Mouse (Mus musculus): ENCODE results near the gene H3f3a. TPM values are rescaled to one million over a fixed set of nuclear protein-coding genes. Genes with fewer than 3 reads are reported as not detected.
"Not testable (repeated sequence)": the region's sequence is repeated elsewhere in the genome, so short reads cannot be mapped to it uniquely, and the experiment has no call there.

Gene H3f3a
- 100 to 1,000 TPM; 316 to 322 TPM for total RNA-seq (2021)
- long read RNA-seq, transcript H3f3a-205 (4 exons, 2,841 nt), result major isoform, 78 of 86 reads
- long read RNA-seq, partial matches to known transcripts, result 2 of 86 reads
- long read RNA-seq, other reads (novel, unspliced or antisense), result 6 of 86 reads

DNA sequence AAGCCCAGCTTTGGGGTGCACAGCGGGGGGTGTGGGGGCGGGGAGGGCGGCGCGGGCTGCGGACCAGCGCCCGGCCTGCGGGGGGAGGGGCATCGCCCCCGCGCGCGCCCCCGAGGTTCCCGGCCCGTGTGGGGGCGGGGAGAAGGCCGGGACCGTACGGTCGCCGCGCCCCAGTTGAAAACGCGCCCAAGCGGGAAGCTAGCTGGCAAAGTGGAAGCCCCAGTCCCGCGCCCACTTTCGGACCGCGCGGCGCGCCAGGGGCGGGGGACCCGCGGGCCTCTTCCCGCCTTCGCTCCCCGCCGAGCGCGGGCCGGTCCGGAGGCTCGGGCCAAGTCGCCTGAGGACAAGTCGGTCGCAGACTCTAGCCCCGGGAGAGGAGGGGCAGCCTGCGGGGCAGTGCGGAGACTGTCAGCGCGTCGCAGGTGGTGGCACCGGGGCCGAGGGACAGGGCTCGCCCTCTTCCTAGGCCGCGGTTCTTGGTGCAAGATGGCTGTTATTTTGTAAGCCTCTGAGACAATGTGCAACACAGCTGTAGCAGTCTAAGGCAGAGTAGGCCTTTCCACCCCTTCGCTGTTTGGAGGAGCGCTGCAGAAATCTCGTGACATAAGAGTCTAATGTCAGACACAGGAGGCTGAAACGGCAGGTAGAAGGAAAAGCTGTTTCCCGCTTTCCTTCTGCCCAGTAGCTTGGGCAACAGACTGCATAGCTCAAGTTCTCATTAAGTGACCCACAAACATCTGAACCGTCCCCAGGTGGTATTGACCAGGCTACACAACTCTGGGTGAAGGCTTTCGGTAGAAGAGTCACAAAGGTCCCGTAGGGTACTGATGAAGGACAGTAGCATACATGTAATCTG lies at the start of gene H3f3a:
Gene H3f3a (minus strand): TSS at position 59 of the 856 bp plus-strand sequence.
- DNase-seq (ENCODE audit: low spot score in 2 of 2), result peak in 1 of 2 experiments; percentile 55

DNA sequence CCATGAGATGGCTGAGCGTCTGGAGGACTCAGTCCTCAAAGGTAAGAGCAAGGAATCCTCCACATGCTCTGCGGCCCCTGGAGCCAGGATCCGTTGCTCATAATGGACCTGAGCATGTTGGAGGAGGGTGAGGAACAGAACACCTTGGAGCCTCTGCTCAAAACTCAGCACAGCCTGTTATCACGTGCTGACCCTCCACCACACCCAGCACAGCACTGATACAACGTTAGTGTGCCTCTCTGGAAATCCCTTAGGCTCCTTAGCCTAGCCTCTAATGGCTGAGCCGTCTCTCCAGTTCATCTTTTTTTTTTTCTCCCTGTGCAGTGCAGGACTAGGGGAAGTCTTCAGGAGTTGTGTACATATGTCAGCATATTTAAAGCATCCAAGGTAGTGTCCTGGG lies 46.3 kb upstream of the H3f3a start:
- DNase-seq (ENCODE audit: low spot score in 2 of 2), result no peak

GRCm38 (mm10) chr1:180858763-180859162 lies 45.0 kb upstream of the H3f3a start:
- no peak for DNase-seq (ENCODE audit: low spot score in 2 of 2)

GRCm38 (mm10) chr1:180850316-180851270 lies 36.9 kb upstream of the H3f3a start, which contains the start of gene Sde2:
Sde2 (plus strand) TSS chr1:180851127.
- DNase-seq (ENCODE audit: low spot score in 2 of 2), result peak; percentile 99 to 100

DNA sequence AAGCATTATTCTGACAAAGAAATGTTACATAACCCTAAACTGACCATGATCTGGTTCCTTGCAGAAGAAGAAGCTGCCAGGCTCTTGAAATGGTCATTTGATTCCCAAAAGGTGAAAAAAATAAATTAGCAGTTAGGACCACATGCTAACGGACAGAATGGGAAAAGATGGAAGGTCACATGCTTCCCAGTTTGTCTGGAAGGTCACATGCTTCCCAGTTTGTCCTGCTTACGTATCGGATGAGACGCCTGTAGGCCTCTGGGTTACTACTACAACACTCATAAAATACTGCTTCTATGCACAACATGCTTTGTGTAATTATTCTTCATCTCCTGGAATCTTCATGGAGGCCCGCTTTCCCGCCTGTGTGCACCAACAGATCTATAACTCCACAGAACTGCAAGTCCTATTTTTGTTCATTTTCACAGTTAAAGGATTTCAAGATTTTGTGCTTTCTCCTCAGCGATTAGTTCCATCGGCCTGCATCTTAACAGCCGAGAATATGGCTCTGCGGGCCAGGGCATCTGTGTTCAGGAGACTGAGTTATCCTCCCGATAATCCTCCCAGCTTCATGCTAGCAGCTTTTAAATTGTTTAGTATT lies 36.1 kb upstream of the H3f3a start:
- peak in 1 of 2 experiments; percentile 16 for DNase-seq (ENCODE audit: low spot score in 2 of 2)

- peak in 1 of 2 experiments; percentile 50 for DNase-seq (ENCODE audit: low spot score in 2 of 2)
These were observed 34.9 kb upstream of the H3f3a start for GRCm38 (mm10) chr1:180848511-180849241.

DNA sequence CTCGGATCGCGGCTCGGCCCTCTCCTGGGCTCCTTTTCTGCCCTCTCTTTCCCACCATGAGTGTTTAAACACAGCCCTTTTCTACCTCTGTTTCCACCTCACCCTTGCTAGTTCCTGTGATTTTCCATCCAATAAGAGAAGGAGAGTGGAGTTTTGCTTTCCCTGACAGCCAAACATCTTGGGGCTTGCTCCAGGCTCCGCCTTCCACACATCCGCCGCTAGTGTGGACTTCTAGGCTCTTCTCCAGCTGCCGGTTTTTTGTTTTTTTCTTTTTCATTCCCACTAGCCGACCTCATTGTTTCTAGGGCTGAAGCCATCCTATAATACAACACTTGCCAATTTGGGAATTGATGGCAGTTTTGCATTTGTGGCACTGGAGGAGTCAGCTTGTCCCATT lies 34.4 kb upstream of the H3f3a start:
- peak; percentile 37 to 72 for DNase-seq (ENCODE audit: low spot score in 2 of 2)

- no peak for DNase-seq (ENCODE audit: low spot score in 2 of 2)
These were observed 28.0 kb upstream of the H3f3a start for GRCm38 (mm10) chr1:180841561-180842300.

GRCm38 (mm10) chr1:180839201-180839910 lies 25.6 kb upstream of the H3f3a start:
- DNase-seq (ENCODE audit: low spot score in 2 of 2), result no peak

- no peak for DNase-seq (ENCODE audit: low spot score in 2 of 2)
These were observed 24.3 kb upstream of the H3f3a start for GRCm38 (mm10) chr1:180838014-180838413.

DNA sequence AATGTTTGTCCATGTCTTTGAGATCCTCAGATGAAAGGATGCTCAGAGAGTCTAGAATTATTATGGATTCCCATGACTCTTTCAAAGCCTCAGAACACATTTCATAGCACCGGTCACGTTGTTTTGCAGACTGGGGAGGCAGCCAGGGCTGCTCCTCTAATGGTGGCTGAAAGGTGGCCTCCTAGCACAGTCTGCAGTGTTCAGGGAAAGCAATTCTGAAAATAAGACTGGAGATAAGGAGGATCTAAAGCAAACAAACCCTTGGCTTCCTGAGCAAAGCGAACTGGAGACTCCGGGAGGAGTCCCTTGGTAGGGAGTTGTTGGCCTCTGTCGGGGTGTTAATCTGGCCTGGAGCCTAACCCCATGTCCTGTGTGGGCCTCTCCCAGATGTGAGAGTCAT lies 23.4 kb upstream of the H3f3a start:
- DNase-seq (ENCODE audit: low spot score in 2 of 2), result no peak

DNA sequence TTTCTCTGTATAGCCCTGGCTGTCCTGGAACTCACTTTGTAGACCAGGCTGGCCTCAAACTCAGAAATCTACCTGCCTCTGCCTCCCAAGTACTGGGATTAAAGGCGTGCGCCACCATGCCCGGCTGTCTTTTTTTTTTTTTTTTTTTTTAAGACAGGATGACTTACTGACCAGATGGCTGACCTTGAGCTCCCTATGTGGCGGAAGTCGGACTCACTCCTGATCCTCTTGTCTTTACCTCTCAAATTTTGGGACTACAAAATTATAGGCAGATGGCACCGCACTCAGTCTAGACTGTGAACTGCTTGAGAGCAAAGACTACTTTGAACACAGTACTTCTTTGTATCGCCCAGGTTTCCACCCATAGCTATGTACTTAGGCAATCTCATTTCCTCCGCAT lies 22.7 kb upstream of the H3f3a start:
- not testable (repeated sequence) for DNase-seq (ENCODE audit: low spot score in 2 of 2)

- no peak for DNase-seq (ENCODE audit: low spot score in 2 of 2)
These were observed 21.7 kb upstream of the H3f3a start for GRCm38 (mm10) chr1:180835273-180836015.

GRCm38 (mm10) chr1:180830588-180831346 lies 17.0 kb upstream of the H3f3a start:
- DNase-seq (ENCODE audit: low spot score in 2 of 2), result no peak

GRCm38 (mm10) chr1:180830175-180830574 lies 16.4 kb upstream of the H3f3a start:
- no peak for DNase-seq (ENCODE audit: low spot score in 2 of 2)

GRCm38 (mm10) chr1:180829775-180830174 lies 16.0 kb upstream of the H3f3a start:
- no peak for DNase-seq (ENCODE audit: low spot score in 2 of 2)

- DNase-seq (ENCODE audit: low spot score in 2 of 2), result no peak
These were observed 12.9 kb upstream of the H3f3a start for GRCm38 (mm10) chr1:180826634-180827033.

DNA sequence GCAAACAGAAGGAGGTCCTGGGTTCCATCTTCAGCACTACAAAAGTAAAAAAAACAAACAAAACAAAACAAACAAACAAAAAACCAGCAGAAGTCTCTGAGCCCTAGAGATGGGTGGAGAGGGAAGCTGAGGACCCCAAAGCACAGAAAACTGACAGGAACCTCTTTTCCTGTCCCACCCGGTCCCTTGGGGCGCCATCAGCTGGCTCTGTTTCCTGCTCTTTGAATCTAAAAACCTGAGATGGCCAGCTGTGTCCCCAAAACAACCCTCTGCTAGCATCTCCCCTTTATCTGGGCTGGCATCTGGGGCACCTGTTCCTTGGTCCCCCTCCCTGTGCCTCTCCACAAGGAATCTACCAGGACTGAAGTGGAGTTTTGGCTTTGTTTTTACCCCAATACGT lies 11.0 kb upstream of the H3f3a start:
- DNase-seq (ENCODE audit: low spot score in 2 of 2), result no peak

Data from layer of hippocampus, adult 18-20 months (tissue).